Mouse (Mus musculus): Measurements from ENCODE around the gene Cenpb.

The Cenpb gene

GRCm38 (mm10) chr2:131166172-131166571, 13.7 kb downstream of the Cenpb start:
- no peak for DNase-seq (ENCODE audit: low spot score)

GRCm38 (mm10) chr2:131163924-131164323, 15.9 kb downstream of the Cenpb start:
- no peak for DNase-seq (ENCODE audit: low spot score)

- DNase-seq (ENCODE audit: low spot score), result no peak
Measured at GRCm38 (mm10) chr2:131160671-131161111, 19.2 kb downstream of the Cenpb start.

GRCm38 (mm10) chr2:131159938-131160581, 19.8 kb downstream of the Cenpb start, which contains the start of gene 1700037H04Rik:
Gene 1700037H04Rik (minus strand): TSS chr2:131160081.
- DNase-seq (ENCODE audit: low spot score), result peak; percentile 92

- no peak for DNase-seq (ENCODE audit: low spot score)
Measured at GRCm38 (mm10) chr2:131159491-131159910, 20.4 kb downstream of the Cenpb start.

- DNase-seq (ENCODE audit: low spot score), result no peak
Measured at GRCm38 (mm10) chr2:131156987-131157386, 22.9 kb downstream of the Cenpb start.

- DNase-seq (ENCODE audit: low spot score), result no peak
Measured at GRCm38 (mm10) chr2:131154036-131154435, 25.8 kb downstream of the Cenpb start.

GRCm38 (mm10) chr2:131152166-131152730, 27.6 kb downstream of the Cenpb start:
- no peak for DNase-seq (ENCODE audit: low spot score)

GRCm38 (mm10) chr2:131149254-131149578, 30.7 kb downstream of the Cenpb start:
- DNase-seq (ENCODE audit: low spot score), result no peak

GRCm38 (mm10) chr2:131148353-131149253, 31.3 kb downstream of the Cenpb start:
- no peak for DNase-seq (ENCODE audit: low spot score)

- no peak for DNase-seq (ENCODE audit: low spot score)
Measured at GRCm38 (mm10) chr2:131147043-131147365, 32.9 kb downstream of the Cenpb start.

GRCm38 (mm10) chr2:131146193-131147042, 33.4 kb downstream of the Cenpb start:
- no peak for DNase-seq (ENCODE audit: low spot score)

- no peak for DNase-seq (ENCODE audit: low spot score)
Measured at GRCm38 (mm10) chr2:131145536-131145935, 34.3 kb downstream of the Cenpb start.

- no peak for DNase-seq (ENCODE audit: low spot score)
Measured at GRCm38 (mm10) chr2:131145121-131145520, 34.7 kb downstream of the Cenpb start.

- no peak for DNase-seq (ENCODE audit: low spot score)
Measured at GRCm38 (mm10) chr2:131143007-131143780, 36.7 kb downstream of the Cenpb start.

GRCm38 (mm10) chr2:131142592-131142991, 37.3 kb downstream of the Cenpb start:
- peak; percentile 68 for DNase-seq (ENCODE audit: low spot score)

- DNase-seq (ENCODE audit: low spot score), result no peak
Measured at GRCm38 (mm10) chr2:131141336-131141986, 38.4 kb downstream of the Cenpb start.

- DNase-seq (ENCODE audit: low spot score), result no peak
Measured at GRCm38 (mm10) chr2:131140533-131140905, 39.3 kb downstream of the Cenpb start.

GRCm38 (mm10) chr2:131139886-131140532, 39.9 kb downstream of the Cenpb start:
- no peak for DNase-seq (ENCODE audit: low spot score)

- DNase-seq (ENCODE audit: low spot score), result no peak
Measured at GRCm38 (mm10) chr2:131139287-131139686, 40.6 kb downstream of the Cenpb start.
